Mouse (Mus musculus): ENCODE data around the gene Ctdsp2. TPM values are rescaled to one million over a fixed set of nuclear protein-coding genes. Genes with fewer than 3 reads are reported as not detected.
A peak's percentile ranks its signal among the peaks of the same experiment; 100 is the strongest.

Ctdsp2 gene
- total RNA-seq, 2 experiments from 2014 or later, result 106 to 116 TPM

- Histone ChIP-seq H3K4me3 (no peak overlapping the region), H3K27ac (no peak overlapping the region)
- DNase-seq (ENCODE audit: low spot score in 2 of 2), result no peak
- TF ChIP-seq CTCF (conservative IDR thresholded peaks at IDR 0.05), result no peak
Measured at GRCm38 (mm10) chr10:127003806-127004205, 25.3 kb downstream of the Ctdsp2 start.

- no peak overlapping the region for H3K27ac ChIP-seq
- DNase-seq (ENCODE audit: low spot score in 2 of 2), result no peak
- peak; percentile 46 for TF ChIP-seq CTCF (conservative IDR thresholded peaks at IDR 0.05)
- no peak overlapping the region for H3K4me3 ChIP-seq
Measured at GRCm38 (mm10) chr10:127016488-127016887, 38.0 kb downstream of the Ctdsp2 start.

- TF ChIP-seq CTCF (conservative IDR thresholded peaks at IDR 0.05), result no peak
- Histone ChIP-seq H3K4me3 (no peak overlapping the region), H3K27ac (no peak overlapping the region)
- DNase-seq (ENCODE audit: low spot score in 2 of 2), result no peak
Measured at GRCm38 (mm10) chr10:127017071-127017470, 38.6 kb downstream of the Ctdsp2 start.

DNA sequence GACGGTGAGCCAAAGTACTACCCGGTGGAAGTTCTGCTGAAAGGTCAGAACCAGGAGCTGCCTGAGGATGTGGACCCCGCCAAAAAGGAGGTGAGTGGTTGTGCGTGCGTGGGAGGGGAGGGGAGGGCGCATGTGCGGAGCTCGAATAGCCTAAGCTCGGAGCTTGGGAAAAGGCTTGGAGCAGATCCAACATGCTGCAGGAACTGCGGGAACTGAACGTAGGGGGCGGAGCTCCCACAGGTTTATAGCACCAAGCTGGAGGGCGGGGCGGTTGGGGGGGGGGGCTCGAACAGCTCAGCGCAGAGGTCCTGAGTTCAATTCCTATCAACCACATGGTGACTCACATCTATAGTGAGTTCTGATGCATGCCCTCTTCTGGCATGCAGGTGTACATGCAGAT, 39.9 kb downstream of the Ctdsp2 start:
- H3K27ac ChIP-seq, result no peak overlapping the region
- TF ChIP-seq CTCF (conservative IDR thresholded peaks at IDR 0.05), result no peak
- H3K4me3 ChIP-seq, result no peak overlapping the region
- DNase-seq (ENCODE audit: low spot score in 2 of 2), result no peak

DNA sequence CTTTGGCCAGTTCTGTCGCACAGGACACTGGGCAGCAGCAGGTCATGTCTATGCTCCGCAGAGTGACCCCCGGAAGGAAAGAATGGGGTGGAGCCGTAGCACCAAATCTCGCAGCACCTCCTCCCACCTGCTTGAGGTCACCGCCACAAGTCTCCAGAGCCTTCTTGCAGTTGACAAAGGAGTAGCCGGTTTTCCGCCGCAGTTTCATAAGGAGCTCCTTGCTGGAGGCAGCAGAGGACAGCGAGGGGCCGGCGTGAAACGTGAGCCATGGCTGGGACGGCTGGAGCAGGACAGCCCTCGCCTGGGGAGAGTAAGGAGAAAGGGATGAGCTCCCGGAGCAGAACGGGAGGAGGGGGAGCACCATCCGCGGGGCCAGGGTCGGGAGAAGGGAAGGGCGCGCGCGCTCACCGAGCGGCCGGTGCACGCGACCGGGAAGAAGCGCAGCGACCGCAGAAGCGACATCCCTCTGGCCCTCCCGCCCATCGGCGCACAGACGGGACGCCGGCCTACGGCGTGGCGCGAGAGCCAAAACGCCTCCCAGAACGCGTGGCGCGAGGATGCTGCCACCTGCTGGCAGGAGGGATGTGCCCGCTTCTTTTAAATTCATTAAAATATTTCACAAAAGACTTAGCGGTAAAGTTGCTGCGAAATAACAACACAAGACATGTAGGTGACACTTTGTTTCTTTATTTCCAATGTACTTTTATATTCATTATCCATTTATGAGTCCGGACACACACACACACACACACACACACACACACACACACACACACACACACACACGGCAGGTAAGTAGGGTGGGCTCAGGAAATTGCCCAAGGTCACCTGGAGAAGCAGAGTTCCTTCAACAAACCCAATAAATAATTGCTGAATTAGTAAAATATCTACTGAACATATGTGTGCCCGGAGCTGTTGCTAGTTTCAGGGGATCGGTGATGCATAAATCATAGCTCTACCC, 52.1 kb downstream of the Ctdsp2 start, which contains the start of gene Tsfm:
Tsfm (minus strand) TSS at position 505 of the 961 bp plus-strand sequence.
- DNase-seq (ENCODE audit: low spot score in 2 of 2), result peak; percentile 89 to 94
- H3K27ac ChIP-seq, result peak within 1 kb of the TSS; percentile 89
- peak within 1 kb of the TSS; percentile 86 for H3K4me3 ChIP-seq
- peak; percentile 92 for TF ChIP-seq CTCF (conservative IDR thresholded peaks at IDR 0.05)

GRCm38 (mm10) chr10:127033301-127033741, 54.8 kb downstream of the Ctdsp2 start:
- no peak overlapping the region for H3K27ac ChIP-seq
- no peak overlapping the region for H3K4me3 ChIP-seq
- TF ChIP-seq CTCF (conservative IDR thresholded peaks at IDR 0.05), result no peak
- no peak for DNase-seq (ENCODE audit: low spot score in 2 of 2)

GRCm38 (mm10) chr10:127036273-127036672, 57.8 kb downstream of the Ctdsp2 start:
- TF ChIP-seq CTCF (conservative IDR thresholded peaks at IDR 0.05), result no peak
- Histone ChIP-seq H3K4me3 (no peak overlapping the region), H3K27ac (no peak overlapping the region)
- DNase-seq (ENCODE audit: low spot score in 2 of 2), result no peak

DNA sequence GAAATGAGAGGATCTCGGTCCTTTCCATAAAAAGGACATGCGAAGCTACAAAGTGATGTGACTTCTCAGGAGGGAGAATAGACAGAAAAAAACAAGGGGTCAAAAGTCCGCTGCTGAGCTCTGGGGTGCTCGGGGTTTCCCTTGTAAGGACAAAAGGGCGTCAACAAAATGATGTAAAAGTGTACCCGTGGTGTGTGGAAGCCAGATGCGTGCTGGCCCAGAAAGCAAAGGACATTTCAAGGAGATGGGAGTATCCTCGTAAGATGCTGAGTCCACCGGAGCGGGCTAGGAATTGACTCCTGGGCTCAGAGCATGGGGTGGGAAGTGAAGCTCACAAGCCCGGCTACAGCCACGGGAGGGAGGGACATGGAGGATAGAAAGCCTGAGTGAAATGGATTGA, 59.1 kb downstream of the Ctdsp2 start:
- Histone ChIP-seq H3K4me3 (no peak overlapping the region), H3K27ac (no peak overlapping the region)
- TF ChIP-seq CTCF (conservative IDR thresholded peaks at IDR 0.05), result no peak
- no peak for DNase-seq (ENCODE audit: low spot score in 2 of 2)

GRCm38 (mm10) chr10:127040569-127041214, 62.2 kb downstream of the Ctdsp2 start:
- H3K4me3 ChIP-seq, result peak overlapping the region; percentile 99
- TF ChIP-seq CTCF (conservative IDR thresholded peaks at IDR 0.05), result no peak
- peak overlapping the region; percentile 77 for H3K27ac ChIP-seq
- DNase-seq (ENCODE audit: low spot score in 2 of 2), result no peak

- DNase-seq (ENCODE audit: low spot score in 2 of 2), result peak in 1 of 2 experiments; percentile 28
- H3K27ac ChIP-seq, result peak within 1 kb of the TSS; percentile 77
Measured at GRCm38 (mm10) chr10:127041274-127041766, 62.8 kb downstream of the Ctdsp2 start, which contains the start of the genes Mettl1 and Eef1akmt3. Gene Mettl1 (plus strand): TSS chr10:127041414. Gene Eef1akmt3 (minus strand): TSS chr10:127041513.

DNA sequence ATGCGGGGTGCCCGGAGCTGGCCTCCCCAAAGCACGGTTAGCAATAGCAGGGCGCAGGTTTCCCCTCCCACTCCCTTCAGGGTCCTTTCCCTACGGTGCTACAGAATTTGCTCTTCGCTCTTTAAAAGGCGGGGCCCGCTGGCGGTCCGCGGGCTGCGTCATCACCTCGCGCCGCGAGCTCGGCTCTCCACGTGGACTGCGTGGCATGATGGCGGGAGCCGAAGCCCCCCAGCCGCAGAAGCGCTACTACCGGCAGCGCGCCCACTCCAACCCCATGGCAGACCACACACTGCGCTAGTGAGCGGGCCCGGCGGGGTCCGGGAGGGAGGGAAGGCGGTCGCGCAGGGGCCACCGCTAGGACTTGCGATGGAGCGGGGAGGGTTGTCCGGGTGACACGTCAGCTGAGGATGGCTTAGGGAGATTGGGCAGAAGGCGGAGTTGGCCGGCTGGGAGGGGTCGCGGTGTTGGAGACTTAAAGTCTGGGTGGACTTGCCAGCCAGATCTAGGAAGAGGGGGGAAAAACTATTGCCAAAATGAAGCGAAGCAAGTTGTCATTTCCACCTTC, 63.3 kb downstream of the Ctdsp2 start:
- TF ChIP-seq CTCF (conservative IDR thresholded peaks at IDR 0.05), result peak; percentile 19; the same call in 1 of the 2 replicates
- peak overlapping the region; percentile 77 for H3K27ac ChIP-seq
- peak overlapping the region; percentile 99 for H3K4me3 ChIP-seq
- DNase-seq (ENCODE audit: low spot score in 2 of 2), result peak; percentile 88 to 91

More at GRCm38 (mm10) chr10:127041274-127041766, 62.8 kb downstream of the Ctdsp2 start, which contains the start of the genes Mettl1 and Eef1akmt3:
- H3K4me3 ChIP-seq, result peak within 1 kb of the TSS; percentile 99
- TF ChIP-seq CTCF (conservative IDR thresholded peaks at IDR 0.05), result no peak

DNA sequence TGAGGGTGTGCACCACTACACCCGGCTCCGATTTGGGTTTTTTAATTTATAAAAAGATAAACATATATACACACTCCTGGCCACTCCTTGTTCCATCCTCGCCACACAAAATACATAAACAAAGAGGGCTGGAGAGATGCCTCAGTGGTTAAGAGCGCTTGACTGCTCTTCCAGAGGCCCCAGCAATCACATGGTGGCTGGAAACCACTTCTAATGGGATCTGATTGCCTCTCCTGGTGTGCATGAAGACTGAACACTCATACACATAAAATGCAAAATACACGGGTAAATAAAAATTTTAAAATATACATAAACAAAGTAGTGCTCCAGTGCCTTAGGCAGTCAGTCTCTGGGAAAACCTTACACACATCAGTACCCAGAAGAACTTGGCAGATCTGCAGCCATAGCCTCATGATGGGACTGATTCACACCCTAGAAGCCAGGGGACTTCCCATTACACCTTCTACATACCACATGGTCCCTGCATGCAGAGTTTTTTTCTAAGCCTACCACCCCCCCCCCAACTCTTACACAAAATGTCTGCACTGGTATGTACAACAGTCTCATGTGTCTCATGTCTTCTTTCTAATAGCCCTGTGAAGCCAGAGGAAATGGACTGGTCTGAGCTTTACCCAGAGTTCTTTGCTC, 64.1 kb downstream of the Ctdsp2 start:
- TF ChIP-seq CTCF (conservative IDR thresholded peaks at IDR 0.05), result no peak
- DNase-seq (ENCODE audit: low spot score in 2 of 2), result no peak
- H3K4me3 ChIP-seq, result peak overlapping the region; percentile 99

More for the DNA sequence above, 64.1 kb downstream of the Ctdsp2 start:
- peak overlapping the region; percentile 77 for H3K27ac ChIP-seq

Measured in layer of hippocampus, adult 2 months (tissue).